Mouse (Mus musculus): ENCODE measurements around the gene Fibcd1. TPM values are rescaled to one million over a fixed set of nuclear protein-coding genes. Genes with fewer than 3 reads are reported as not detected.

The Fibcd1 gene
- polyA plus RNA-seq, 1 experiment from 2014 or later = 0.91 TPM

DNA sequence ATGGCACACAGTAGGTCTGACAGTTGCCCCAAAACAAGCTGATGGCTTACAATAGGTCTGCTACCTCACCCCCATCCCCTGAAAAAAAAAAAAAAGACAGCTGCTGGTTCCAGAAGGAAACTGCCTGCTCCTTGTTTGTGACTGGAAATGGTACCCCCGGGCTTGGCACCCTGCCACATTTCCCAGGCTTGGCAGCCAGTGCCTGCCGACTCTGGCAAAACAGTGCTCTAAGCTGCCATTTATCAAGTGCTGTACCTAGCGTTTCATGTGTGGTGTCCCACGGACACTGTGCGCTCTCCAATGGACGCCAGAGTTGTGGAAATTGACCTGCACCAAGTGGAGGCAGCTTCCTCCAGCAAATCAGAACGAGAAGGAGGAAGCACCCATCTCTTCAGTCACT is 17.9 kb downstream of the Fibcd1 start:
- no peaks in the 10 kb centered on the region for H3K9me3 ChIP-seq (ENCODE audit: control insufficient read depth, low read length)
- DNase-seq (ENCODE audit: low spot score) = no peak
- no peak overlapping the region for H3K9ac ChIP-seq (ENCODE audit: low read depth, low read length)
- 63% methylated on average over 7 of the region's 7 CpGs for WGBS
- H3K27ac ChIP-seq (ENCODE audit: low read depth, low read length) = no peak overlapping the region
- no peak for ATAC-seq (ENCODE audit: low FRiP score)
- peaks cover 4% of the 10 kb centered on the region; the same call in 1 of the 2 replicates for H3K4me1 ChIP-seq (replicated peaks; ENCODE audit: control insufficient read depth, insufficient read depth, low read length)
- H3K27me3 ChIP-seq (ENCODE audit: control insufficient read depth, insufficient read depth, low read length) = no peaks in the 10 kb centered on the region; the same call in 1 of the 2 replicates
- no peaks in the 10 kb centered on the region for H3K36me3 ChIP-seq (ENCODE audit: control insufficient read depth, insufficient read depth, low read length)
- no peak overlapping the region for H3K4me3 ChIP-seq (ENCODE audit: low read depth, low read length)
- H3K4me2 ChIP-seq (replicated peaks; ENCODE audit: low read depth, low read length) = no peak overlapping the region

DNA sequence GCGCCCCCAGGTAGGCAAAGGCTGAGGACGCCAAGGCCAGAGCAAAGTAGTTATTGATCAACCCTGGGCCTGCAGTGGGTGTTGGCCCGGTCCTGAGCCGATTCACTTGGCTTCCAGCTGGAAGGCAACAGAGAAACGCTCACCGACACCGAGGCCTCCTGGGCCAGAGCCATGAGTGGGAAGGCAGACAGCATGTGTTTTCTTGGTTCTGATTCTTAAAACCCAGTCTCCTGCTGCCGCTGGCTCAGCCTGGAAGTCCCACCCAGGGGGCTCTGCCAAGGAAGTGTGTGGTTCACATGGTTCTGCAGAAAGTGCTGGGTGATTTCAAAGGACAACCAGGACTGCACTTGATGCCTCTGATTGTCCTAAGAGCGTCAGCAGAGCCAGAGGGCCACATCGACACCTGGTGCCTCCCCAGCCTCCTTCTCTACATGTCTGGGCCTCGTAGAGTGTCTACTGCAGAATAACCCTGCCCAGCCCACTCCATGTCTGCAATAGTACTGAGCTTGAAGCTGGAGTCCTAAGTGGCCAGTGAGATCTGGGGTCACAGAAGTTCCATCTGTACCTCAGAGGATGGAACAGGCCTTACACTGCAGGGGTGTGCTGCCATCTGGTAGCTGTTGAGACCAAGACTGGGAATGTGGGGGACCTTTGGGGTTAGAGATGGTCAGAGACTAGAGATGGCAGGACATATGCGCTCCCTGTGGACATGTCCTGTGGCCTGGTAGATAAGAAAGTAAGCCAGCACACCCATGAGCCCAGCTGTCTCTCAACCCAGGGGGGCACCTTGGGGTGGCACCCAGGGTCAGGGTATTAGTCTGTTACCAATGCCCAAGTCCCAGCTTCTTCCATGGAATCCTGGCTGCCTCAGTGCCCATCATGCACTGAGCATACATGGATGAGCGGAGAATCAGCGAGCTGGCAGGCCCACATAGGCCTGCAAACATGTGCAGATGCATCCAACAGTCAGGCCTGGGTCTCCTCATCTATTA is 19.4 kb downstream of the Fibcd1 start:
- no peak overlapping the region for H3K9ac ChIP-seq (ENCODE audit: low read depth, low read length)

DNA sequence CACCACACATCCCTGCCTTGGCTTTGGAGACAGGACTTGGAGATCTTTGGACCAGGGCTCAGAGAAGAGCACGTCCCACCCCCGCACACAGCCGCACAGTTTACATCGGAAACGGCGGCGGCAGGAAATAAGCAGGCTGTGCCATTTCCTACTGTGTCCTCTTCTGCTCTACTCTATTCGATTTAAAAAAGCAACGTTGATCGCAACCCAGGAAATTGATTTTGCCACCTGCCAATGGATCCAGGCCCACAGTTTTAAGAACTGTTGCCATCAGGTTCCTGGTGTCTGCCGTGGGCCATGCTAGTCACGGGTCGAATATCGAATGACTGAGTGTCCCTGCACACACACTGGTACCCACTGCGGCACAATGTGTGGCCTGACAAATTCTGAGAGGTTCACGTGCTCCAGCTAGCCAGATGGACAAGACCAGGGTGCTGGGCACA is 20.3 kb downstream of the Fibcd1 start:
- Histone ChIP-seq H3K9me3 (ENCODE audit: control insufficient read depth, low read length) (no peaks in the 10 kb centered on the region), H3K27ac (ENCODE audit: low read depth, low read length) (no peak overlapping the region), H3K4me2 (replicated peaks; ENCODE audit: low read depth, low read length) (no peak overlapping the region), H3K9ac (ENCODE audit: low read depth, low read length) (no peak overlapping the region), H3K4me1 (replicated peaks; ENCODE audit: control insufficient read depth, insufficient read depth, low read length) (peaks cover 6% of the 10 kb centered on the region; the same call in 1 of the 2 replicates), H3K36me3 (ENCODE audit: control insufficient read depth, insufficient read depth, low read length) (no peaks in the 10 kb centered on the region), H3K27me3 (ENCODE audit: control insufficient read depth, insufficient read depth, low read length) (peaks cover 2% of the 10 kb centered on the region; the same call in 1 of the 2 replicates), H3K4me3 (ENCODE audit: low read depth, low read length) (no peak overlapping the region)
- no peak for ATAC-seq (ENCODE audit: low FRiP score)
- no peak for DNase-seq (ENCODE audit: low spot score)
- 85% methylated on average over 16 of the region's 16 CpGs for WGBS

More for the DNA sequence above, 19.4 kb downstream of the Fibcd1 start:
- Histone ChIP-seq H3K4me2 (replicated peaks; ENCODE audit: low read depth, low read length) (no peak overlapping the region), H3K27ac (ENCODE audit: low read depth, low read length) (no peak overlapping the region), H3K4me1 (replicated peaks; ENCODE audit: control insufficient read depth, insufficient read depth, low read length) (peaks cover 6% of the 10 kb centered on the region; the same call in 1 of the 2 replicates), H3K36me3 (ENCODE audit: control insufficient read depth, insufficient read depth, low read length) (no peaks in the 10 kb centered on the region), H3K9me3 (ENCODE audit: control insufficient read depth, low read length) (no peaks in the 10 kb centered on the region), H3K27me3 (ENCODE audit: control insufficient read depth, insufficient read depth, low read length) (no peaks in the 10 kb centered on the region; the same call in 1 of the 2 replicates), H3K4me3 (ENCODE audit: low read depth, low read length) (no peak overlapping the region)
- ATAC-seq (ENCODE audit: low FRiP score) (no peak), DNase-seq (ENCODE audit: low spot score) (no peak)
- 83% methylated on average over 14 of the region's 14 CpGs for WGBS

DNA sequence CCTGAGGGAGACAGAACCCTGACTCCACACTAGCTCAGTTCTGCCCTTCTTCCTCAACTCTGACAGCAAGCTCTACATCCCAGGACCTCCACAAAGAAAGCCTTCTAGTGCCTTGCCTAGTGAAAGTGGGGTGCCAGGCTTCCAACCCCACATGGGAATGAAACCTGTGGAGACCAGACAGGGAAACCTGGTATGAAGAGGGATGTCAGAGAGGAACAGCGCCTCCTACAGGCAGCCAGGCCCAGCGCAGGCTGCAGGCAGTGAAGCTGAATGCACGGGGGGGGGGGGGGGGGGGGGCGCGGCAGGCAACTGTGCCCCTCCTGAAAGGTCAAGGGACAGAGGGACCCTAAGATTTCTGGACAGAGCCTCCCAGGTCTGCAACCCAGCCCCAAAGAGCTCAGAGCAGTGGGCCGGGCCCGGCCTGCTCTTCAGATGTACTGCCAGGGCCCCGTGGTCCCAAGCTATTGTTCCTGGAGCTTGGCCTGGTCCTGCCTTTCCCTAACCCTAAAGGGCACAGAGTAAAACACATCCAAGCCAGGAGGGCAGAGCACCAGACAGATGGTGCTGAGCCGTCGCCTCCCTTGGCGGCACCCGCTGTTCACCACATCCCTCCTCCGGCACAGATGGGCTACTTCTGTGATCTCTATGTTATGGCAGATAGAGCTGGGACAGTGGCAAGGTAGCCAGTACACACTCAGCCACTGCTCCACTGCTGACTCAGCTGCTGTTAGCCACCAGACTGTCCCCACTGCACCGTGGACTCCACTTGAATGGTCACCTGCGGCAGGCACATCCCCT is 21.7 kb downstream of the Fibcd1 start:
- WGBS = 69% methylated on average over 13 of the region's 15 CpGs

DNA sequence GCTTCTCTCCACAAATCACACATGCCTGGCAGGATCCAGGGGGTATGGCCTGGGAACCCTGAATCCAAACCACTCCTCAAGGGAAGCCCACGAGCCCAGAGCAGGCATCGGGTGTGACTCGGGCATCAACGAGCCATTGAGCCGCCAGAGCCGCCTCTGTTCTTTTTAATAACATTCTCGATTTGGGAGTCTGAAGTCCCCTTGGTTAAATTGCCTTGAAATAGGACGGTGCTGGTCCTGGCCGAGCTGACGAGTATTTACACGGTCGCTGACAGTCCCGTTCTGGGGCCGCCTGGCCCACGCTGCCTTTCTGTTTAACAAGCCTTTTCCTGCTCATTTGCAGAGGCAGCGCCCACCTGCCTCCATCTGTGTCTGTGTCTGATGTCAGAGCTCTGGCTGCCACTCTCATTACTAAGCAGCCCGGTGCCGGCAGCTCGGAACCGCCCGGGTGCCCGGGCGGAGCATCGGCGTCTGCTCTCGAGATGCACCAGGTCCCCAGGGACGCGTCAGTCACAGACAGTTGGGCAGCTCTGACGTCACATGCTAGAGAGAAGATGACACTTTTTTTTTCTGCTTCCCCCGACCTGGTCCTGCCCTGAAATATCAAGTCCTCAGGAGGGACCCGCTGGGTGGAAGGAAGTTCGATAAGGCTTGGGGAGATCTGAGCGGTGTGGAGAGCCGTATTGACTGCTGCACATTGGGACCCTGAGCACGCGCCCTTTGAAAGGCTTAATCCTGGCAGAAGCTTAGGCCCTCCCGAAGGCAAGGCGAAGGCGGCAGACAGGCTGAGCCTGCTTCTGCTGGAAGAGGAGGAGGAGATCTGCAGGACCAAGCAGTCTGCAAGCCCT is 23.1 kb downstream of the Fibcd1 start:
- ATAC-seq (ENCODE audit: low FRiP score) = peak; percentile 68
- Histone ChIP-seq H3K4me2 (replicated peaks; ENCODE audit: low read depth, low read length) (peak overlapping the region; percentile 35), H3K36me3 (ENCODE audit: control insufficient read depth, insufficient read depth, low read length) (no peaks in the 10 kb centered on the region), H3K9ac (ENCODE audit: low read depth, low read length) (no peak overlapping the region), H3K27ac (ENCODE audit: low read depth, low read length) (no peak overlapping the region), H3K4me3 (ENCODE audit: low read depth, low read length) (no peak overlapping the region), H3K4me1 (replicated peaks; ENCODE audit: control insufficient read depth, insufficient read depth, low read length) (peaks cover 6% of the 10 kb centered on the region; the same call in 1 of the 2 replicates), H3K27me3 (ENCODE audit: control insufficient read depth, insufficient read depth, low read length) (peaks cover 2% of the 10 kb centered on the region; the same call in 1 of the 2 replicates), H3K9me3 (ENCODE audit: control insufficient read depth, low read length) (no peaks in the 10 kb centered on the region)
- peak; percentile 74 for DNase-seq (ENCODE audit: low spot score)
- WGBS = 22% methylated on average over 39 of the region's 39 CpGs

More for the DNA sequence above, 21.7 kb downstream of the Fibcd1 start:
- H3K36me3 ChIP-seq (ENCODE audit: control insufficient read depth, insufficient read depth, low read length) = no peaks in the 10 kb centered on the region
- peak; percentile 50 for DNase-seq (ENCODE audit: low spot score)
- H3K4me1 ChIP-seq (replicated peaks; ENCODE audit: control insufficient read depth, insufficient read depth, low read length) = peaks cover 6% of the 10 kb centered on the region; the same call in 1 of the 2 replicates
- H3K4me3 ChIP-seq (ENCODE audit: low read depth, low read length) = no peak overlapping the region
- H3K9ac ChIP-seq (ENCODE audit: low read depth, low read length) = no peak overlapping the region
- no peaks in the 10 kb centered on the region for H3K9me3 ChIP-seq (ENCODE audit: control insufficient read depth, low read length)
- no peak overlapping the region for H3K27ac ChIP-seq (ENCODE audit: low read depth, low read length)
- no peak for ATAC-seq (ENCODE audit: low FRiP score)
- H3K4me2 ChIP-seq (replicated peaks; ENCODE audit: low read depth, low read length) = no peak overlapping the region
- H3K27me3 ChIP-seq (ENCODE audit: control insufficient read depth, insufficient read depth, low read length) = peaks cover 2% of the 10 kb centered on the region; the same call in 1 of the 2 replicates

DNA sequence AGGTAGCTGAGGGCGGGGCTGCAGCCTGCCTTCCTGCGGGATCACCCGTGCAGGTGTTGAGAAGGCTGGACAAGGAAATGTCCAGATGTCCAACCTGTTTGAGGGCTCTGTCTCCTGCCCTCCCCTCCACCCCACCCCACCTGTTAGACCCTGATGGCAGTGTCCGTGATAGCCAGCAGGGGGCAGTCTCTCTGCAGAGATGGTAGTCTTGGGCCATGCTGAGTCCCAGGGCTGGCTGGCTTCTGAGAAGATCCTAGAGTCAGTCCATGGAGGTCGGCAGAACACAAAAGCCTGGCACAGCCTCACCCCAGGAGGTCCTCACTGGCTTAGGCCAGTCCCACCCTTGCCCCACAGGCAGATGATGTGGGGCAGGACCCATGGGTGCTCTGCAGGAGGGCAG is 30.4 kb downstream of the Fibcd1 start:
- Histone ChIP-seq H3K36me3 (ENCODE audit: control insufficient read depth, insufficient read depth, low read length) (no peaks in the 10 kb centered on the region), H3K27ac (ENCODE audit: low read depth, low read length) (no peak overlapping the region), H3K4me3 (ENCODE audit: low read depth, low read length) (no peak overlapping the region), H3K9ac (ENCODE audit: low read depth, low read length) (no peak overlapping the region), H3K27me3 (ENCODE audit: control insufficient read depth, insufficient read depth, low read length) (no peaks in the 10 kb centered on the region), H3K4me1 (replicated peaks; ENCODE audit: control insufficient read depth, insufficient read depth, low read length) (0 out of 2 replicates have a peak, but pooled peaks cover 1% of the 10 kb centered on the region), H3K4me2 (replicated peaks; ENCODE audit: low read depth, low read length) (no peak overlapping the region), H3K9me3 (ENCODE audit: control insufficient read depth, low read length) (no peaks in the 10 kb centered on the region)
- WGBS = 24% methylated on average over 5 of the region's 5 CpGs
- ATAC-seq (ENCODE audit: low FRiP score) (no peak), DNase-seq (ENCODE audit: low spot score) (peak; percentile 75)

DNA sequence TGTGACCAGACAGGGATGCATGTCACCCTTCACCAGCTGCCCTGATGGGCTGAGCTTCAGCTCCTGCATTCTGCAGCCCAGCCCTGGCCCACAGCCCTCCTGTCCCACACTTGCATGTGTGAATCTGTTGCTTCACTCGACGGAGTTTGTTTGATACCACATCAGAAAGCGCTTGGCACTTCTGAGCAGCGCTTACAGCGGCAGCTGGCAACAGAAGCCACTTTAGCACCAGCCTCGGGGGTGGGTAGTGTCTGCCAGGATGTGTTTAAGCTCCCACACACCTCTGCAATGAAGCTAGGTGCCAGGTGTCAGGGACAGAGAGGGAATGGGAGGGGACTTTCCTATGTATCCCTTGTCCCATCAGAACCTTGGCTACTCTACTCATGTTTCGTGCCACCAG is 31.1 kb downstream of the Fibcd1 start:
- peaks cover 4% of the 10 kb centered on the region; the same call in 1 of the 2 replicates for H3K4me1 ChIP-seq (replicated peaks; ENCODE audit: control insufficient read depth, insufficient read depth, low read length)
- no peak overlapping the region for H3K4me2 ChIP-seq (replicated peaks; ENCODE audit: low read depth, low read length)
- 92% methylated on average over 7 of the region's 7 CpGs for WGBS
- DNase-seq (ENCODE audit: low spot score) = no peak
- H3K9ac ChIP-seq (ENCODE audit: low read depth, low read length) = no peak overlapping the region
- H3K27ac ChIP-seq (ENCODE audit: low read depth, low read length) = no peak overlapping the region
- H3K9me3 ChIP-seq (ENCODE audit: control insufficient read depth, low read length) = no peaks in the 10 kb centered on the region
- H3K4me3 ChIP-seq (ENCODE audit: low read depth, low read length) = no peak overlapping the region
- H3K27me3 ChIP-seq (ENCODE audit: control insufficient read depth, insufficient read depth, low read length) = no peaks in the 10 kb centered on the region
- ATAC-seq (ENCODE audit: low FRiP score) = no peak
- no peaks in the 10 kb centered on the region for H3K36me3 ChIP-seq (ENCODE audit: control insufficient read depth, insufficient read depth, low read length)

DNA sequence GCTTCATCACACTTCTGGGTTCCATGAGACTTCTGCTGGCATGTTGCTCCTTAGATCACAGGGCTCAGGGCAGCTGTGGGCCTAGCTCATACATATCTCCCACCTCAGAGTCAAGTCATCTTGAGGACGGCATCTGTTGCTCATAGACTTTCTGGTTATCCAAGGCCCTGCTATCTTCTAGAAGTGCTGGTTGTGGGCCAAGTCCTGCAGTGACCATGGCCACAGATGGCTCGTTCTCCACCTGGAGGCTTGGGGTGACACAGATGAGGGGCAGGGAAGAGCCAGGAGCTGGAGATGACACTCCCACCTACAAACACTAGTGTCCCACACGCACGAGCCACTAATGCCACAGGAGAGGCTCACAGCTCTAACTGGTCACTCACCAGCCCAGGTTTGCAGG is 32.2 kb downstream of the Fibcd1 start:
- H3K4me1 ChIP-seq (replicated peaks; ENCODE audit: control insufficient read depth, insufficient read depth, low read length) = peaks cover 9% of the 10 kb centered on the region
- H3K27me3 ChIP-seq (ENCODE audit: control insufficient read depth, insufficient read depth, low read length) = no peaks in the 10 kb centered on the region
- H3K9ac ChIP-seq (ENCODE audit: low read depth, low read length) = no peak overlapping the region
- H3K36me3 ChIP-seq (ENCODE audit: control insufficient read depth, insufficient read depth, low read length) = no peaks in the 10 kb centered on the region
- no peak overlapping the region for H3K27ac ChIP-seq (ENCODE audit: low read depth, low read length)
- no peak overlapping the region for H3K4me2 ChIP-seq (replicated peaks; ENCODE audit: low read depth, low read length)
- ATAC-seq (ENCODE audit: low FRiP score) (no peak), DNase-seq (ENCODE audit: low spot score) (no peak)
- H3K4me3 ChIP-seq (ENCODE audit: low read depth, low read length) = no peak overlapping the region
- H3K9me3 ChIP-seq (ENCODE audit: control insufficient read depth, low read length) = no peaks in the 10 kb centered on the region
- 89% methylated on average over 4 of the region's 4 CpGs for WGBS
